Mouse (Mus musculus): Measurements from ENCODE around the gene Gm5155. TPM values are rescaled to one million over a fixed set of nuclear protein-coding genes. Genes with fewer than 3 reads are reported as not detected.

Gene Gm5155
- not detected for polyA plus RNA-seq (2014; fragmentation: Illumina TruSeq; extraction: RNeasy Lipid Tissue Mini Kit (QIAGEN cat#74804); ENCODE audit: low read depth, low replicate concordance)

DNA sequence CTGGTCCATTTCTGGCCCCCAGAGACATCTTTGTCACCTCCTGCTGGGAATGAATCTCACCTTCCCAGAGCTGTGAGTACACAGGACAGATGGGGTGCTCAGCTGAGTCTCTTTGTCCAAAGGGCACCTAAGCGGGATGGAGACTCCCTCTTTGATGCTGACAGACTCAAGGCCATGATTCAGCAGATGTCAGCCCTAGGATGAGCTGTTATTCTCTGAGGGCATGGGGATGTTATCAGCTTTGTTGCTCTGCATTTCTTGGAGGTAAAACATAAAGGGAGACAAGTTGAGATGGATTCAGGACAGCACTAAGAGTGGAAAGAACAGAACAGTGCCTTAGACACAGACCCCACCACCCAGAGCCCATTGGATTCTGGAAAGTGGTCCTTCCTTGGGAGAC lies at the start of gene Gm5155:
Gene Gm5155 (plus strand): TSS at position 301 of the 400 bp plus-strand sequence.

Other genes with a start within 250 kb of the Gm5155 start
- not detected for gene Ceacam5, start 158.5 kb upstream of the Gm5155 start, polyA plus RNA-seq (2014; fragmentation: Illumina TruSeq; extraction: RNeasy Lipid Tissue Mini Kit (QIAGEN cat#74804); ENCODE audit: low read depth, low replicate concordance)
- not detected for gene Ceacam14, start 59.1 kb upstream of the Gm5155 start, polyA plus RNA-seq (2014; fragmentation: Illumina TruSeq; extraction: RNeasy Lipid Tissue Mini Kit (QIAGEN cat#74804); ENCODE audit: low read depth, low replicate concordance)
- not detected for gene Ceacam11, start 100.4 kb downstream of the Gm5155 start, polyA plus RNA-seq (2014; fragmentation: Illumina TruSeq; extraction: RNeasy Lipid Tissue Mini Kit (QIAGEN cat#74804); ENCODE audit: low read depth, low replicate concordance)
- not detected for gene Ceacam13, start 138.1 kb downstream of the Gm5155 start, polyA plus RNA-seq (2014; fragmentation: Illumina TruSeq; extraction: RNeasy Lipid Tissue Mini Kit (QIAGEN cat#74804); ENCODE audit: low read depth, low replicate concordance)
- not detected for gene Ceacam12, start 194.2 kb downstream of the Gm5155 start, polyA plus RNA-seq (2014; fragmentation: Illumina TruSeq; extraction: RNeasy Lipid Tissue Mini Kit (QIAGEN cat#74804); ENCODE audit: low read depth, low replicate concordance)